ENCODE assay signal across 8 mouse cellular contexts in genomic region chr8:13493858-13494631, GRCm38 (mm10). TPM values are rescaled to one million over a fixed set of nuclear protein-coding genes. Genes with fewer than 3 reads are reported as not detected.
DNase-seq lines count a peak whose midpoint lies in the region; ATAC-seq and TF ChIP-seq lines count a peak whose summit lies in the region.

Gas6 (minus strand) TSS chr8:13494490.

- H3K9me3 ChIP-seq in embryonic facial prominence, embryonic 10.5 days = no peaks in the 10 kb centered on the region
- no peaks in the 10 kb centered on the region for H3K9me3 ChIP-seq in intestine, postnatal 0 days (ENCODE audit: control insufficient read depth)
- no peaks in the 10 kb centered on the region for H3K9me3 ChIP-seq in limb, embryonic 11.5 days (ENCODE audit: control insufficient read depth, low read length)
- no peaks in the 10 kb centered on the region for H3K9me3 ChIP-seq in midbrain, embryonic 12.5 days

- H3K27ac ChIP-seq in embryonic facial prominence, embryonic 10.5 days (replicated peaks) = peak within 1 kb of the TSS; percentile 69; the same call in 1 of the 2 replicates
- H3K27ac ChIP-seq in intestine, postnatal 0 days (ENCODE audit: low read depth, low read length) = peak within 1 kb of the TSS; percentile 46; the same call in 1 of the 2 replicates
- no peak within 1 kb of the TSS for H3K27ac ChIP-seq in limb, embryonic 11.5 days (replicated peaks; ENCODE audit: low read depth, low read length)
- H3K27ac ChIP-seq in midbrain, embryonic 12.5 days (replicated peaks) = no peak within 1 kb of the TSS
- H3K27ac ChIP-seq in small intestine, adult 2 months (ENCODE audit: insufficient read depth, low read depth, low read length) = peak within 1 kb of the TSS; percentile 38; the same call in 1 of the 2 replicates

- peak; percentile 85 for TF ChIP-seq POLR2A in small intestine, adult 2 months (IDR thresholded peaks at IDR 0.05; ENCODE audit: low read depth, low read length)

- peaks cover 58% of the 10 kb centered on the region for H3K27me3 ChIP-seq in embryonic facial prominence, embryonic 10.5 days (replicated peaks; ENCODE audit: low read depth, poor library complexity, severe bottlenecking)
- no peaks in the 10 kb centered on the region for H3K27me3 ChIP-seq in intestine, postnatal 0 days (replicated peaks; ENCODE audit: control insufficient read depth, insufficient read depth, low read length)
- H3K27me3 ChIP-seq in limb, embryonic 11.5 days (ENCODE audit: control insufficient read depth, insufficient read depth, low read length) = peaks cover 26% of the 10 kb centered on the region
- peaks cover 45% of the 10 kb centered on the region for H3K27me3 ChIP-seq in midbrain, embryonic 12.5 days
- H3K27me3 ChIP-seq in small intestine, adult 2 months (ENCODE audit: control insufficient read depth, insufficient read depth, low read length) = no peaks in the 10 kb centered on the region

- ATAC-seq in intestine, postnatal 0 days = peak; percentile 50
- peak; percentile 45 for ATAC-seq in limb, embryonic 11.5 days (ENCODE audit: insufficient number of reproducible peaks, low FRiP score, low TSS enrichment, low read depth)
- peak; percentile 77 for ATAC-seq in midbrain, embryonic 12.5 days (ENCODE audit: low FRiP score, low read depth)

- no peaks in the 10 kb centered on the region for H3K36me3 ChIP-seq in embryonic facial prominence, embryonic 10.5 days (replicated peaks)
- no peaks in the 10 kb centered on the region; the same call in 1 of the 2 replicates for H3K36me3 ChIP-seq in intestine, postnatal 0 days (ENCODE audit: control insufficient read depth, insufficient read depth)
- no peaks in the 10 kb centered on the region for H3K36me3 ChIP-seq in limb, embryonic 11.5 days (ENCODE audit: control insufficient read depth, insufficient read depth, low read length)
- no peaks in the 10 kb centered on the region for H3K36me3 ChIP-seq in midbrain, embryonic 12.5 days
- no peaks in the 10 kb centered on the region for H3K36me3 ChIP-seq in small intestine, adult 2 months (ENCODE audit: control insufficient read depth, insufficient read depth, low read length)

- peak; percentile 18 for DNase-seq in thymus, postnatal 14 days
- no peak for DNase-seq in thymus, adult 18-20 months
- peak; percentile 82 for DNase-seq in embryonic facial prominence, embryonic 10.5 days (ENCODE audit: low spot score)
- DNase-seq in heart, adult 11 months = peak; percentile 98
- DNase-seq in limb, embryonic 11.5 days (ENCODE audit: low spot score) = peak; percentile 62

- peak within 1 kb of the TSS; percentile 73 for H3K4me3 ChIP-seq in embryonic facial prominence, embryonic 10.5 days
- H3K4me3 ChIP-seq in intestine, postnatal 0 days (ENCODE audit: low read depth, low read length) = peak within 1 kb of the TSS; percentile 73
- peak within 1 kb of the TSS; percentile 42 for H3K4me3 ChIP-seq in limb, embryonic 11.5 days (ENCODE audit: low read depth, low read length)
- H3K4me3 ChIP-seq in midbrain, embryonic 12.5 days = peak within 1 kb of the TSS; percentile 53
- H3K4me3 ChIP-seq in small intestine, adult 2 months (ENCODE audit: low read depth, low read length) = peak within 1 kb of the TSS; percentile 98

- peaks cover 41% of the 10 kb centered on the region for H3K4me1 ChIP-seq in embryonic facial prominence, embryonic 10.5 days
- H3K4me1 ChIP-seq in intestine, postnatal 0 days (replicated peaks; ENCODE audit: control insufficient read depth, insufficient read depth, low read length) = peaks cover 14% of the 10 kb centered on the region; the same call in 1 of the 2 replicates
- 0 out of 2 replicates have a peak, but pooled peaks cover 4% of the 10 kb centered on the region for H3K4me1 ChIP-seq in limb, embryonic 11.5 days (ENCODE audit: control insufficient read depth, insufficient read depth, low read length)
- peaks cover 11% of the 10 kb centered on the region for H3K4me1 ChIP-seq in midbrain, embryonic 12.5 days
- H3K4me1 ChIP-seq in small intestine, adult 2 months (ENCODE audit: control insufficient read depth, insufficient read depth, insufficient read length, low read length) = peaks cover 15% of the 10 kb centered on the region

- H3K9ac ChIP-seq in intestine, postnatal 0 days (ENCODE audit: low read depth, low read length) = peak within 1 kb of the TSS; percentile 54
- peak within 1 kb of the TSS; percentile 47 for H3K9ac ChIP-seq in limb, embryonic 11.5 days (ENCODE audit: low read length)
- H3K9ac ChIP-seq in midbrain, embryonic 12.5 days (replicated peaks) = peak within 1 kb of the TSS; percentile 60

- no peak for TF ChIP-seq CTCF in intestine, postnatal 0 days (IDR thresholded peaks at IDR 0.05; ENCODE audit: low read depth)
- no peak for TF ChIP-seq CTCF in small intestine, adult 2 months (IDR thresholded peaks at IDR 0.05; ENCODE audit: extremely low read depth, insufficient read length, insufficient replicate concordance, low read depth, low read length)

- WGBS in embryonic facial prominence, embryonic 10.5 days = 2% methylated on average over 64 of the region's 64 CpGs
- WGBS in intestine, postnatal 0 days = 2% methylated on average over 60 of the region's 64 CpGs
- 2% methylated on average over 50 of the region's 64 CpGs for WGBS in limb, embryonic 11.5 days
- WGBS in midbrain, embryonic 12.5 days = 2% methylated on average over 48 of the region's 64 CpGs
- 2% methylated on average over 64 of the region's 64 CpGs for WGBS in small intestine, adult 2 months

- peak within 1 kb of the TSS; percentile 95 for H3K4me2 ChIP-seq in intestine, postnatal 0 days (replicated peaks; ENCODE audit: low read depth)
- peak within 1 kb of the TSS; percentile 78 for H3K4me2 ChIP-seq in limb, embryonic 11.5 days (ENCODE audit: low read depth, severe bottlenecking)
- H3K4me2 ChIP-seq in midbrain, embryonic 12.5 days (replicated peaks) = peak within 1 kb of the TSS; percentile 82

RNA-seq across cellular contexts. Expression of gene Gas6, which starts in this region (rescaled TPM):
- 7.8 and 8.2 TPM in 2 replicates for polyA plus RNA-seq in embryonic facial prominence, embryonic 10.5 days (2016; fragmentation: Nextera tagmentation; extraction: Ambion mirVana)
- 75.6 and 77.3 TPM in 2 replicates for polyA plus RNA-seq in intestine, postnatal 0 days (2015; fragmentation: Nextera tagmentation; extraction: Ambion mirVana)
- polyA plus RNA-seq in limb, embryonic 11.5 days (2014; fragmentation: Nextera tagmentation; extraction: Ambion mirVana) = 3.2 and 3.6 TPM in 2 replicates
- polyA plus RNA-seq in midbrain, embryonic 12.5 days (2016; fragmentation: Nextera tagmentation; extraction: Ambion mirVana) = 17.0 and 18.0 TPM in 2 replicates
- polyA plus RNA-seq in small intestine, adult 2 months (2012; rRNA removed) = 42.6 and 58.3 TPM in 2 replicates

Comparison
In these comparisons a context has a peak if more than half of its experiments do, and no peak if none do; other contexts are left out.
1. DNase-seq: peak in thymus, postnatal 14 days (single experiment), embryonic facial prominence, embryonic 10.5 days (single experiment), heart, adult 11 months (single experiment) and limb, embryonic 11.5 days (single experiment); none in thymus, adult 18-20 months (0 of 2).
2. H3K27ac ChIP-seq: peak in embryonic facial prominence, embryonic 10.5 days (single experiment), intestine, postnatal 0 days (single experiment) and small intestine, adult 2 months (single experiment); none in limb, embryonic 11.5 days (single experiment) and midbrain, embryonic 12.5 days (single experiment).
3. H3K4me3 ChIP-seq: peak in every context shown above with its lines; median percentile 98 in small intestine, adult 2 months; 73 in embryonic facial prominence, embryonic 10.5 days; 73 in intestine, postnatal 0 days; 53 in midbrain, embryonic 12.5 days; 42 in limb, embryonic 11.5 days.
4. Peak in every context shown above with its lines, with median percentiles within 50 percentile points of each other: ATAC-seq, H3K4me2 ChIP-seq and H3K9ac ChIP-seq.